Mouse (Mus musculus) cortical plate, adult 2 months (tissue): ENCODE measurements around the gene Tet1.

Source experiments
- CTCF ChIP-seq: fragments of 200-500 bp; IDR thresholded peaks from 2 replicates; pipeline ENCODE4 v1.5.1; 2011; ENCODE audit warnings: mild to moderate bottlenecking, control low read depth, low read length; ENCODE audit not compliant: insufficient read depth; ENCODE audit errors: extremely low read depth
- POLR2A ChIP-seq: fragments of 200-500 bp; IDR thresholded peaks from 2 replicates; pipeline ENCODE4 v1.6.1; 2011; ENCODE audit warnings: mild to moderate bottlenecking, low read length, control low read depth; ENCODE audit not compliant: insufficient read depth; ENCODE audit errors: extremely low read depth

DNA sequence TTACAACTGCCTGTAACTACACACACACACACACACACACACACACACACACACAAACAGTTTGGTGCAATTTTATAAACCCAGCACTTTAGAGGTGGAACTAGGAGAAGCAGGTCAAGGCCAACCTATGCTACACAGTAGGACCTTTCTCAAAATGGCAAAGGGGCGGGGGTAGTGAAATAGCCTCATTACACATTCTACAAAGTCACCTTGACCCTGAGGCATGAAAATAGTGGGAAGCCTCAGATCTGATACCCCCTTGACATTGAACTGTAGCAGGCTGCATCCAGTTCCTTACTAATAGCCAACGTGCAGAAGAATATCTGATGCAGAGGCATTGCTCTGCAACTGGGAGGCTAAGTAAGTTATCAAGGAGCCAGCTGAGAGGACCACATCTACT lies 60.0 kb downstream of the Tet1 start:
- TF ChIP-seq CTCF (no peak), POLR2A (no peak)
